Mouse (Mus musculus) CH12F3 (cell line): ENCODE results near the gene Guf1.

Source experiments
- in situ Hi-C: fragments of 300-500 bp; cut with MboI; formaldehyde crosslinking; loops from 2 replicates; pipeline ENCODE4 v1.14.3; 2020; ENCODE audit warnings: low sequenced_read_pairs

The Guf1 gene

DNA sequence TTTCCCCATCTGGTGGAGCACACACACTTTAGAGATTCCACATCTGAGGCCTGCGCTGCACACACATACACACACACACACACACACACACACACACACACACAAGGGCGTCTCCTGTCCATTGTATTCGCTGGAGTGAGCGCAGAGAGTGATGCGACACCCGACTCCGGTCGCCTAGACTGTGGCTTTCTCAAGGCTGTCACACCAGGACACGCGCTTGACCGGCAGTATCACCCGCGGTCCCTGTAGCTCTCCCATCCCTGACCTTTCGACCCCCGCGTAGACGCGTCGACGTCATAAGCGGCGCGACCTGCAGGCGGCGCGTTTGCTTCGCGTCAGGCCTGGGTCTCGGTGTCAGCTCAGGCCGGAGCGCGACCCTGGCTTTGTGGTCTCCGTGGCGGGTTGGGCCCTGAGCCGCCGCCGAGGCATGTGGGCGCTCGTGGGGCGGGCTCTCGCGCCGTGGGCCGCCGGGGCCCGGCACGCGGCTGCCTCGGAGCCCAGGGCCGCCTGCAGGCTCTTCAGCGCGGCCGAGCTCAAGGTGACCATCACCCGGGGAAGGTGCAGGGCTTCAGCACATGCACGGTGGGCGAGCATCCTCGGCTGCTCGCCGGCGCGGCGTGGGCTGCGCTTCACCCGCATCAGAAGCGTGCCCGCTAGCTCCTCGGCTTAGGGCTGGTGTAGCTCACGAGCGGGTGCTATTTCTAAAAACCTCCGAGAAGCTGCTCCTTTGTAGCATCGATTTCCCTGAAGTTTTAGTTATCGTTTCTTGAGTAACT is at the start of gene Guf1:
Gene Guf1, plus strand, starts transcription at position 296 of the 776 bp plus-strand sequence.
- in situ Hi-C loops, result no loop called here

DNA sequence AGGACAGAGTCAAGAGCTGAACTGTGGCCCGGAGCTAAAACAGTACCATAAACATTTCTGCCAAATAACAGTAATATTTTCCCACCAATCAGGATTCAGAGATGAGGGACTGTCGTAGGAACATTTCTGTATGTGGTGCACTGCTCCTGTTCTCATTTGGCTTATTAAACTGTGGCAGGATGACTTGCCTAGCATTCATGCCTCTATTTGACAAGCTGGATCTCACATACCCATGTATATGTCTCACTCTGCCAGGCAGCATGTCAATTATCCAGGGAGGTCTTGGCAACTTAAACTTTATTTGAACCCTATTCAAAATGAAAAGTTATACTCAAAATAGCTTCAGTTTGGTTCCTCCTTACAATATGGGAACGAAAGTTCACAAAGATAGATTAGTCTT is 49.7 kb upstream of the Guf1 start:
- in situ Hi-C loops, result no loop called here

DNA sequence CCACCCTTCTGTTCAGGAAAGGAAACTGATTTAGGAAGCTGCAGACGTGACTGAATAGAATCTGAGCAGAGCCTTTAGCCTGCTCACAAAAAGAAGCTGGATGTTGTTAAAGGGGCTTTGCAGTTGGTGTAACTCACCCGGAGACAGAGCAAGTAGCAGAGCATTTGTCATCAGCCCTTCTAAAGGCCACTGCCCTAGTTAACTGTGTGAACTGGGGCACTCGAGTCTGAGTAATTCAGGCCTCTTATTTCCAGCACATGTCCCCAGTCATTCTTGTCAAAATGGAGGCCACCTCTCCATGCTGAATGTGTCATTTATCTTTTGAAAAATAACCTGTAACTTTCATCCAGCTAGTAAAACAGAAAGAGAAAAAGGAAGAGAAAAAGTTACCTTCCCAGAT is 45.1 kb upstream of the Guf1 start:
- in situ Hi-C loops, result no loop called here

DNA sequence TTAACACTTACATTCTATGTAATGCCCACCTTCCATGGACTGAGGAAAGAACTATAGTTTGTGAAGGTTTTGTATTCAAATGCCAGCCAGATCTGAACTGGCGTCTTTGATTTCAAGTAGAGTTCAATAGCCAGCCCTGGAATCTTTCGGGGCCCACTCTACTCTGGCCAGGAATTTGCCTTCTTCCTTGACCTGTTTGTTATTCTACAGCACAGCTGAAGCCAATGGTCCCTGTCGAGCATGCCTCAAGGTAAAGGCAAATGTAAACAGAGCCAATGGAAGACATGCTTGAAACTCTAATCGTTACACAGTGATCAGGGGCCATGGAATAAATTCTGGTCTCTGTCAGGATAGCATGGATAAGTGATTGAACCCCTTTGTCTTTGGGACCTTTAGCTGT is 44.5 kb upstream of the Guf1 start:
- in situ Hi-C loops, result no loop called here

DNA sequence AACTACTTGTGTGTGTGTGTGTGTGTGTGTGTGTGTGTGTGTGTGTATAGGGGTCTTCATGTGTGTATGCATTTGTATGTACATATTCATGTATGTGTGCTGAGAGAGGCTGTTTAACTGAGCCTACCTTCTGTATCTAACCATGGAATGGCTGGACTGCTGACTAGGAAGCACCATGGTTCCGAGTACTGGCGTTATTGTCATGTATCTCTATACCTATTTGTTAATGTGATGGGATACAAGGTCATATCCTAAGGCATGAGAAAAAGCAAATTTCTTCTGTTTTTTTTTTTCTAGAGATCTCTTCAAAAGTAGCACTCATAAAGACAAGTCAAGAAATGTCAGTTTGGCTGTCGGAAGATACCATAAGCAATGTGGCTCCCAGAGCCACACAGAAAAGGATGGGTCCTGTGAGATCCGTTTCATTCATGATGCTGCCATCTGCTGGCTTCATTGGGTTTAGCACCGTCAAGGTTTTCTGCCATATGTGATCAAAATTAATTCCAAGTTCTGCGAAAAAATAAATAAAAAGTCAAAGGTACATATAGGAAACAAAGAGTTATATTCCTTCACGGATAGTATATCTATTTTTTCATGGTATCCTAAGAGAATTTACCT is 36.0 kb upstream of the Guf1 start:
- in situ Hi-C loops, result no loop called here

DNA sequence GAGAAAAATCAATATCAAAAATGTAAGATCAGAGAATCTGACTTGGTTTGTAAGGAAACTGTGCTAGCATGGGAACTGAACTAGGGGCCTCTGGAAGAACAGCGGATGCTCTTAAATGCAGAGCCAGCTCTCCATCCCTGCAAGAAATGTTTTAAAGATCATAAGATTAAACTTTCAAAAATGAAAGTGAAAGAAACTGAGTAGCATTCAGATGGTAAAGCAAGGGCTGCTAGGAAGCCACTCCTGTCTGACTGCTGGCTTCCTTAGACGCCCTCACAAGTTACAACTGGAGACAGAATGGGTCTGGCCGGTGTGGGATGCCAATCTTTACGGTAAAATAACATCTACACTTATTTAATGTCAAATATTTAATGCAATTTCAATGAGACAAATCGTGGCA is 34.7 kb upstream of the Guf1 start:
- in situ Hi-C loops, result no loop called here

DNA sequence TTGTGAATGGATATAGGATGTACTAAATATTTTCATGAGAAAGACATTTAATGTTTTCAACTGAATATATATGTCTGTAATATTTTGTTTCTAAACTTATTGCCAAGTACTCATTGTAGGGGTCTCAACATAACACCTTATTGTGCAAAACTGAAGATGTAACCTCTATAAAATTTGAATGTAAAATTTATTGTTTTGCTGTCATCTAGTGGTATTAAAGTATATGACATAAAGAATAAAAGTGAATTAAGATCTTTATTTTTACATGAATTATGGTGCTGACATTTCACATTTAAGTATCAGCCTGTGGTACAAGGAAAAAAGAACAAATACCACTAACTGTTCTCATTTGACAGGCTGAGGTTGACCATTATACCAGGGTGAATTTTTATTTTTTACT is 32.8 kb upstream of the Guf1 start:
- in situ Hi-C loops, result no loop called here

DNA sequence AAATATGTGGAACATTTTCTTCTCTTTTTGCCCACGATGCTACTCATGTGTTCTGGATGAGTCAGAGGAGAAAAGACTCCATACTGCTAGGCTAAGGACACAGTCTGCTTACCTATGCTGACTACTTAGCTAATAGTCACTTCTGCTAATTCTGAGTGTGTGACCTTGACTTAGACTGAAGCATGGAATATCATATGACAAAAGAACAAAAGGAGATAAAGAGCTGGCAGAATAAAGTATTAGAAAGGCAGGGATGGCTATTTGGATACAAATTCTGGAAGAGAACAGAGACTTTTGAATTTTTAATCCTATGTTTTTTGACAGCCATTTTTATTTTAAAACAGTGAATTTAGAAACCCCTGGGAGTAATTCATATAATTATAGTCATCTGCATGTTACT is 15.0 kb upstream of the Guf1 start:
- in situ Hi-C loops, result no loop called here

DNA sequence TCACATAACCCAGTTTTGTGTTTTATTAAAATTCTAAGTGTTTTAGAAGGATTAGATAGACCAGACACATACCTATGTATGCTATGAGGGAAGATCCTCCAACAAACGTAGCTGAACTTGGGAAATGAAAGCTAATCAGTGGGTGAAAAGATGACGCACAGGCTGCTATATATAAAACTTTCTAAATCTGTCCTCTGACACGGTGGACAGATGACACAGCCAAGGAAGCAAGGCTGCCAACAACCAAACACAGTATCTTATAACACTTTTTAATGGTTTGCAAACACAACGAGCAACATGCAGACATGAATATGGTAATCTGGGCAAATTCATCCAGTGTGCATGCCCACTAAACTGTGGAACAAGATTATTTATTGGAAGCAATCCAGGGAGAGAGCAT is 14.2 kb upstream of the Guf1 start, which contains the start of gene Yipf7:
Gene Yipf7, minus strand, starts transcription at position 160 of the 400 bp plus-strand sequence.
- in situ Hi-C loops, result no loop called here

DNA sequence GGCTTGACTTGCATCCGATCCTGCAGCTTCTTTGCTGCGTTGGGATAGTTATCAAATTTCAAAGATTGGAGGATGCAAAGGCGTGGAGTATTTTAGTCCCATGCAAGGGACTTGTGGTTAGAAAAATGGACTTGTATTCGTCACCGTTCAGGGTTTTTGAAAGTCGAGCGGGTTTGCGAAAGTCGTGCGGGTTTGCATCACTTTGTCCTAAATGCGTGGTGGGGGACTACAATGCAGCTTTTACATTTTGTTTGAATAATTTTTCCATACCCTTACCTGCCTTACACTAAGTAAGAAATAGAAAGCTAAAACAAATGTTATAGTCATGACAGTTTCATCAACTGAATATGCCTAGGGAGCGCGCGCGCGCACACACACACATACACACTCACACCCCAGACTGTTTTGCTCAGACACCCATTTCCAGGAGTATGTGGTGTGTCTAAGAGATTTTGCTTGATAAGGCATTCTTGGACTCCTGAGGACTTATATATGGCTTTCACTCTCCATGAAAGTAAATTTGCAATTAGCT is 747 bp downstream of the Guf1 start:
- in situ Hi-C loops, result no loop called here

DNA sequence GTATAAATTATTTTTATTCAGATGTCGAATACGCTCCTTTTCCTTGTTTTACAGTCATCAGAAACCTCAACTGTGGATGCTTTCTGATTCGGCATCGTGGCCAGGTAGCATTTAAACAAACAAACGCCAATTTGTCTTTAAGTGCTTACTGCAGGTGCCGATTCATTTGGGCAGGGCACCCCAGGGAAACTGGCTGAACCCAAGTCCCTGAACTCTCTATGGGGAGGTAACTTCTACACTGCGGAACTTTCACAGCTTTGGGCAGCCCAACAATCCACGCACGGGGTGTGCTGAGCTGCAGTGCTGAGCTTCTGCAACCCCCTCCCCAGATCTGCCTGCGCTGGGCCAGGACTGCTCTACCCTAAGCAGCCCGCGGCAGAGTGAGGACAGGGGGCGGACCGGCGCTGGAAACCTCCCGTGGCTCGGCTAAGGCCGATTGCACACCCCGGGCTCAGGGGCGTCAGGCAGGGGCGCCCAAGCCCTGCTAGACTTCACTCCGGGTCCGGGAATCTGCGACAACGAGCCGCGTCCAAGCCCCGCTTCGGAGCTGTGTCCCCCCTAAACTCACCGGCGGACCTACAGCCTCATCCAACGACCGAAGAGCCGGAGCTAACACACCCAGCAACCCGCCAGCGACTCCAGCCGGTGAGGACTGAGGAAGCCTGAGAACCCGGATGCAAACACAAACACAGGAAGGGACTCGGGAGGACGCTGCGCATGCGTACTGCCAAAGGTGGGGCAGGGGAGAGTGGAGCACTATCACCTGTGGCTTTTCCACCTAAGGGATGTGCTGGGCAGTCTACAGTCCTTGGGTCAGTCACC is 35.1 kb downstream of the Guf1 start, which contains the start of gene Gnpda2:
Gene Gnpda2, minus strand, starts transcription at position 701 of the 822 bp plus-strand sequence.
- in situ Hi-C loops, result no loop called here

DNA sequence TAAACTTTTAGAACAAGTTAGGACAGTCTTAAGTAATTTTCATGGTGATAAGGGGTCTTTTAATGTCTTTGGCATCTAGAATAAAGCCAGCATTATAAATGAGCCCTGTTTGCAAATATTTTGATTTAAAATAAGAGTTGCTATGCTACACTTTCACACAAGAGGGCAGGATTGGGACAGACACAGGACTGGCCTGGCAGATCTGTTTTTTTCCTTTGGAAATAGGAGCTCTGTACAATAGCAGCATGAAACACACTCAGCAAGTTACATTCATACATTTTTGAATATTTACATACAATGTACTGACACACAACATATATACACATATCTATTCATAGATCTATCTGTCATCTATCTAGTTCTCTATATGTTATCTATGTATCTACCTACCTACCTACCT is 44.3 kb downstream of the Guf1 start:
- in situ Hi-C loops, result no loop called here

DNA sequence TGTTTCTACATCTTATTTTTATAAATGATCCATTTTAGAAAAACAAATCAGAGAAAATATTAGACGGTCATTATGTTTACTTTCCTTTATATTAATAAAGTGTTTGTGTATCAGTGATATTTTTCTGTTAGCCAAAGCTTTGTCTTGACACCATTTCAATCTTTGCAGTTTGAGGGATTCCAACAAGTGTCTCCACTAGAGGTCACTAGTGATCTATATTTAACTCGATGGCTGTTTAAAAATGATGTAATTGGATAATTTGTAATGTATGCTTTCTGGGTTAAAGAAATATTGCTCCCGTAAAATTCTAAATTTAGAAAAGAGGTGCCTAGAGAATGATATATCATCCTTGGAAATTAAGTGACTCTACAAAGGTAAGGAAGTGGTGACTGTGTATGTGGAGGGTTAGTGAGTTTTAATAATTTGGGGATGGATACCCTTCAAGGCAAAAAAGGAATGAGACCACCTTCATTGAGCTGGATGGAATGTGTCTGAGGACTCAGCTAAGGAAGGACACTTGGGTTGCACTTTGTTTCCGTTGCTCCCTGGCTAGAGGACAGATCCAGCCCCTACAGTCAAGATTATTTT is 56.6 kb downstream of the Guf1 start:
- in situ Hi-C loops, result no loop called here

DNA sequence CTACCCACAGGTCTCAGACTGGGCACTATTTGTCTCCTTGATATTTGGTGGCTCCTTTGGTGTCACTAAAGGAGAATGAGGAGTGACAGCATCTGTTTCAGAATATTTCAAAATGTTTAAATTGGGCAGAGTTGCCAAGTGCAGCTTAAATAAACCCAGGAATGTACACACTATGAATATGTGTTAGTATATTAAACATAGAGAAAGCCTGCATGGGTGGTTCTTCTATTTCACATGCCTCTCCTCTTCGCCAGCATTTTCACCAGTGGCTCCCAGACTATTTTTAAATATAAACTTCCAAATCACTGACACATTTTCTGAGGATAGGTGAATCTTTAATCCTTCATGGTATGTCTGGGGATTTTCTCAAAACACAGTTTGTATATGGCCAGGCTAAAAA is 64.2 kb downstream of the Guf1 start:
- in situ Hi-C loops, result no loop called here
